13 mouse cellular contexts compared by ENCODE assay signal in the genomic region with DNA sequence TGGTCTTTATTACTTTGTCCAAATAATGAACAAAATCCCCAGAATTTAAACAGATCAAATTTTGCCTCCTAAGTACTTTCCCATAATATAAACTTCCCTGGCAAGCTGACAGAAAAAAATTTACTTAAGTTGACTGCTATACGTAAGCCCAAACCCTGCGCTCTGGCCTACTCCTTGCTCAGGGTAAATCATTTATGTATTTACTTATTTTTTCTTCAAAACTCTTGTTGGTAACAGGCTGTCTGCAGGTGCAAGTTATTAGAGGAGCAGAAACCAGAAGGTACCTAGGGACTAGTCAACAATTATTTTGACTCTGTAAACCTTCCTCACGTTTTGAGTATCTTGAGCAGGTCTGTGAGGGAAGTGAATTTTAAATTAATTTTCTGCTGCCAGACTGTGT.
"Had no signal": no experiment of that assay in that cellular context is flagged by ENCODE, and none has a peak within 500 bp of the region (broad histone marks: within the 10 kb centered on the region; RNA-seq: fewer than 3 reads in every experiment).

No protein-coding gene starts in this region.

- H3K9me3 ChIP-seq: midbrain, embryonic 10.5 days; midbrain, embryonic 12.5 days; neural tube, embryonic 12.5 days; stomach, embryonic 15.5 days had no signal

- H3K9ac ChIP-seq: lung, embryonic 14.5 days; midbrain, embryonic 12.5 days; neural tube, embryonic 12.5 days; stomach, embryonic 15.5 days had no signal

- H3K4me3 ChIP-seq: midbrain, embryonic 10.5 days; midbrain, embryonic 12.5 days; neural tube, embryonic 12.5 days; stomach, embryonic 15.5 days had no signal

- H3K36me3 ChIP-seq: midbrain, embryonic 10.5 days; midbrain, embryonic 12.5 days; neural tube, embryonic 12.5 days; stomach, embryonic 15.5 days had no signal

- DNase-seq: lung, adult 18-20 months; lung, embryonic 14.5 days; lung, postnatal 10 days; lung, postnatal 4 days; right cerebral cortex, postnatal 14 days; thymus, adult 2 months; thymus, postnatal 25 days; thymus, postnatal 4 days had no signal

- H3K4me2 ChIP-seq: lung, embryonic 14.5 days; midbrain, embryonic 12.5 days; neural tube, embryonic 12.5 days; stomach, embryonic 15.5 days had no signal

- H3K27me3 ChIP-seq: midbrain, embryonic 12.5 days; neural tube, embryonic 12.5 days; stomach, embryonic 15.5 days had no signal

- H3K27ac ChIP-seq: midbrain, embryonic 10.5 days; midbrain, embryonic 12.5 days; neural tube, embryonic 12.5 days; stomach, embryonic 15.5 days; stomach, postnatal 0 days had no signal

- H3K4me1 ChIP-seq: midbrain, embryonic 10.5 days; midbrain, embryonic 12.5 days; neural tube, embryonic 12.5 days; stomach, embryonic 15.5 days had no signal
